Mouse (Mus musculus): Measurements from ENCODE around the gene Gm10487.
"Not testable (repeated sequence)": the region's sequence is repeated elsewhere in the genome, so short reads cannot be mapped to it uniquely, and the experiment has no call there.

Gene Gm10487

DNA sequence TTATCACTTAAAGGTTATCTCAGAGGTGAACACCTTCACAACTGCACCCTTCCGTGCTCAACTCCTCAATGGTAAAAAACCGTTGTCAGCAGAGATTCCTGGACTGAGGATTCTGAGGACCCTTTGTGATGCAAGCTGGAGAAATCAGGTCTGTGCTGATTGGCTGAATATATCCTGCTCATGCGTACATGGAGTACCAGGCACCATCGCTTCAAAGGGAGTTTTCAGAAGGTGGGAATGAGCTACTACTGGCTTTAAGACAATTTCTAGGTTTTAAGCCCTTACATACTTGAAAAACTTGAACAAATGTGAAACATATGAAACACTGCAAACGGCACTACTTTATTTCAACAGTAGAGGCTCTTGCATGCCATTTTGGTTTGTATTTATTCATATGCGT lies at the start of gene Gm10487:
TSS of gene Gm10487 (minus strand) at position 101 of the 400 bp plus-strand sequence.
- DNase-seq = not testable (repeated sequence)
